Mouse (Mus musculus) kidney, embryonic 16.5 days (tissue): ENCODE results near the gene Mccc2. TPM values are rescaled to one million over a fixed set of nuclear protein-coding genes. Genes with fewer than 3 reads are reported as not detected.

ENCODE experiments used
- ATAC-seq: fragments of 200-750 bp; cut with Nextera tagmentation; 2 replicates; pipeline ENCODE4 v1.8.0; 2017; ENCODE audit warnings: moderate TSS enrichment; ENCODE audit not compliant: low FRiP score, low TSS enrichment
- H3K27ac ChIP-seq: fragments of 300-500 bp; sonication (generic); 2 replicates; pipeline ENCODE4 v1.5.1; 2014; ENCODE audit warnings: low read length
- H3K27me3 ChIP-seq: fragments of 300-500 bp; sonication (generic); 2 replicates; pipeline ENCODE4 v1.6.1; 2014; ENCODE audit warnings: low read length, control low read depth, mixed read lengths; ENCODE audit not compliant: insufficient read depth
- H3K36me3 ChIP-seq: fragments of 300-500 bp; sonication (generic); 2 replicates; pipeline ENCODE4 v1.6.1; 2014; ENCODE audit warnings: low read length, control low read depth, mixed read lengths; ENCODE audit not compliant: insufficient read depth
- H3K4me1 ChIP-seq: fragments of 300-500 bp; sonication (generic); 2 replicates; pipeline ENCODE4 v1.6.1; 2014; ENCODE audit warnings: low read length, control low read depth, mixed read lengths; ENCODE audit not compliant: insufficient read depth
- H3K4me2 ChIP-seq: fragments of 300-500 bp; sonication (generic); replicated peaks from 2 replicates; pipeline ENCODE4 v1.6.1; 2014; ENCODE audit warnings: low read depth, low read length
- H3K4me3 ChIP-seq: fragments of 300-500 bp; sonication (generic); 2 replicates; pipeline ENCODE4 v1.5.1; 2014; ENCODE audit warnings: mild to moderate bottlenecking, low read length
- H3K9ac ChIP-seq: fragments of 300-500 bp; sonication (generic); replicated peaks from 2 replicates; pipeline ENCODE4 v1.6.1; 2014; ENCODE audit warnings: low read length
- H3K9me3 ChIP-seq: fragments of 300-500 bp; sonication (generic); 2 replicates; pipeline ENCODE4 v1.6.1; 2016; ENCODE audit warnings: low read length, control low read depth
- WGBS: fragments of 180-500 bp; shearing (Covaris S2); extraction: QIAGEN DNeasy Blood & Tissue Kit; methylation state at CpG from one replicate; pipeline ENCODE4 v1.1.7; 2014; 5-methylcytosine and 5-hydroxymethylcytosine counted together
- polyA plus RNA-seq: library from polyadenylated mRNA; unstranded; fragments of >200 nt; fragmentation: Nextera tagmentation; extraction: Ambion mirVana; gene quantifications from 2 replicates; pipeline ENCODE4 v1.2.1, GENCODE M21; 2015

Mccc2 gene
- polyA plus RNA-seq, 1 experiment from 2014 or later, result 65.2 TPM

DNA sequence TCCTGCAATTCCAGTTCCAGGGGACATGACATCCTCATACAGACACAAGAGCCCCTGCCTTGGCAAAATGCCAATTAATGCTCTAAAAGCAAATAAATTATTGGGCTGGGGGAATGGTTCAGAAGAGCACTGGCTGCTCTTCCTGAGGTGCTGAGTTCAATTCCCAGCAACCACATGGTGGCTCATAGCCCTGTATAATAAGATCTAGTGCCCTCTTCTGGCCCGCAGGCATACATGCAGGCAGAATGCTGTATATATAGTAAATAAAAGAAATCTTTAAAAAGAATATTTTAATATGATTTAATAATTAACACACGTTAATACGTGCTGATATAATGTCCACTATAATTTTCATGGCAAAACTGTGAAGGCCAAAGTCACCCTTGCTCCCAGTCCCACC is 17.3 kb downstream of the Mccc2 start:
- Histone ChIP-seq H3K36me3 (no peaks in the 10 kb centered on the region), H3K9me3 (no peaks in the 10 kb centered on the region), H3K9ac (no peak overlapping the region), H3K27me3 (no peaks in the 10 kb centered on the region), H3K27ac (no peak overlapping the region), H3K4me1 (no peaks in the 10 kb centered on the region), H3K4me3 (no peak overlapping the region), H3K4me2 (no peak overlapping the region)
- WGBS, result 84% methylated on average over 3 of the region's 3 CpGs
- no peak for ATAC-seq

DNA sequence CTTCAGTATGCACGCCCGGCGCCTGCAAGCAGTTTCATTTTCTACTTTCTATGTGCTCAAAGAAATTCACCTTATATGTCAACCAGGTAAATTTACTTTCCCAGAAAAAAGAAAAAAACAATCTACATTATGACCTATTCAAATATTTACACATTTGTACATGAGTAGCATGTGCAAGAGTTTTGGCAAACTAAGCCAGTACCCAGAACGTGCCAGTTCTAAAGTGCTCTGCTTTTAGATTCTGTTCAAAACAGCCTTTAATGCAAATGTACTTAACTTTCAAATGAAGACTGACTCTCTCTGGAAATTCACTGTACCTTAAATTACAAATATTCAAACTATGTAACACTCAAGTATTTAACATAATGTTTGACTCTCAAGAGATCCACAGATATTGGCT is 25.8 kb downstream of the Mccc2 start:
- no peak overlapping the region for H3K9ac ChIP-seq
- no peak overlapping the region for H3K4me2 ChIP-seq
- peaks cover 23% of the 10 kb centered on the region for H3K36me3 ChIP-seq
- WGBS, result 95% methylated on average over 4 of the region's 4 CpGs
- no peak for ATAC-seq
- no peaks in the 10 kb centered on the region for H3K4me1 ChIP-seq
- H3K27ac ChIP-seq, result no peak overlapping the region
- no peaks in the 10 kb centered on the region for H3K9me3 ChIP-seq
- no peaks in the 10 kb centered on the region for H3K27me3 ChIP-seq
- no peak overlapping the region for H3K4me3 ChIP-seq

DNA sequence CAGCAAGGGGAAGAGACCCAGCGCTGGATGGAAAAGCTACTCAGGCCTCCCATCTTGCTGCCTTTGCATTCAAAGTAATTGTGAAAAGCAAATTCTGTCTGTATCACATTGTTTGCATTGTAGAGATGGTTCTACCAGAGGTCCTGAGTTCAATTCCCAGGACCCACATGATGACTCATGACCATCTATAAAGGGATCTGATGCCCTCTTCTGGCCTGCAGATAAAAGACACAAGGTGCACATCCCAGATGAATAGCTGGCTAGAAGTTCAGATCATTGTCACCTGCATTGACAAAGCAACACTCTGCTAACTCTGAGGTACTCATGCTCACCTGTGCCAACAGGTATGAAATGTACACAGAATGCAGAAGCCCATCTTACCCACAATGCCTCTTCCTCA is 32.1 kb downstream of the Mccc2 start:
- no peak overlapping the region for H3K9ac ChIP-seq
- WGBS, result 93% methylated on average over 1 of the region's 1 CpGs
- no peak for ATAC-seq
- no peaks in the 10 kb centered on the region for H3K27me3 ChIP-seq
- no peak overlapping the region for H3K27ac ChIP-seq
- H3K9me3 ChIP-seq, result no peaks in the 10 kb centered on the region
- H3K4me3 ChIP-seq, result no peak overlapping the region
- 0 out of 2 replicates have a peak, but pooled peaks cover 3% of the 10 kb centered on the region for H3K36me3 ChIP-seq
- no peak overlapping the region for H3K4me2 ChIP-seq
- H3K4me1 ChIP-seq, result no peaks in the 10 kb centered on the region

DNA sequence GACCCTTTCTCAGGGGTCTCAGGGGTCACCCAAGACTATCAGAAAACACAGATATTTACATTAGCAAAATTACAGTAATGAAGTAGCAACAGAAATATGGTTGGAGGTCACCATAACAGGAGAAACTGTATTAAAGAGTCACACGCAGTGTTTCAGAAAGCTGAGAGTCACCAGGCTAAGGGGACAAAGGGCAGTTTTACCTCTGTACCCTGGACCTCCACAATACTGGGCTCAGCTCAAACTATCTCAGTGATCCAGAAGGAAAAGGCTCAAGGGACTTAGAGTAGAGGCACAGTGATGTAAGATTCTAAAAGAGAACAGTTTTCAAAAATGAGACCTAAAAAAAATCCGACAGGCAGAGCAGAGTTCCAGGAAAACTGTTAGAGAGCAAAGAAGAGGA is 36.0 kb downstream of the Mccc2 start:
- Histone ChIP-seq H3K27me3 (no peaks in the 10 kb centered on the region), H3K9ac (no peak overlapping the region), H3K9me3 (no peaks in the 10 kb centered on the region), H3K4me1 (no peaks in the 10 kb centered on the region), H3K4me2 (no peak overlapping the region), H3K27ac (no peak overlapping the region), H3K4me3 (no peak overlapping the region), H3K36me3 (peaks cover 10% of the 10 kb centered on the region; the same call in 1 of the 2 replicates)
- WGBS, result 69% methylated on average over 2 of the region's 2 CpGs
- ATAC-seq, result no peak

DNA sequence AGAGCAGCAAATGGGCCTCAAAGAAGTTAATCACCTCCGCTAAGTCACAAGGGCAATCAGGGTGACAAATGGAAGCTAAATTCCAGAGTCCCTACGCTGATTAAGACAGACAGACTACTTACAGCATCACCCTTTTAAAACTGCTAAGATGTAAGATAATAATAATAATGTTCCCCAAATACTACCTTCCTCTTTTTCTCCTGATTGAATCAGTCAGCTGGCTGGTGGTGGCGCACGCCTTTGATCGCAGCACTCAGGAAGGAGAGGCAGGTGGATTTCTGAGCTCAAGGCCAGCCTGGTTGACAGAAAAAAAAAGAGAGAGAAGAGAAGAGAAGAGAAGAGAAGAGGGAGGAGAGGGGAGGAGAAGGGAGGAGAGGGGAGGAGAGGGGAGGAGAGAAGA is 45.4 kb downstream of the Mccc2 start:
- ATAC-seq, result no peak
- Histone ChIP-seq H3K9me3 (no peaks in the 10 kb centered on the region), H3K27ac (no peak overlapping the region), H3K9ac (no peak overlapping the region), H3K4me3 (no peak overlapping the region), H3K4me2 (no peak overlapping the region), H3K4me1 (no peaks in the 10 kb centered on the region), H3K27me3 (no peaks in the 10 kb centered on the region), H3K36me3 (peaks cover 11% of the 10 kb centered on the region; the same call in 1 of the 2 replicates)
- 83% methylated on average over 5 of the region's 5 CpGs for WGBS

DNA sequence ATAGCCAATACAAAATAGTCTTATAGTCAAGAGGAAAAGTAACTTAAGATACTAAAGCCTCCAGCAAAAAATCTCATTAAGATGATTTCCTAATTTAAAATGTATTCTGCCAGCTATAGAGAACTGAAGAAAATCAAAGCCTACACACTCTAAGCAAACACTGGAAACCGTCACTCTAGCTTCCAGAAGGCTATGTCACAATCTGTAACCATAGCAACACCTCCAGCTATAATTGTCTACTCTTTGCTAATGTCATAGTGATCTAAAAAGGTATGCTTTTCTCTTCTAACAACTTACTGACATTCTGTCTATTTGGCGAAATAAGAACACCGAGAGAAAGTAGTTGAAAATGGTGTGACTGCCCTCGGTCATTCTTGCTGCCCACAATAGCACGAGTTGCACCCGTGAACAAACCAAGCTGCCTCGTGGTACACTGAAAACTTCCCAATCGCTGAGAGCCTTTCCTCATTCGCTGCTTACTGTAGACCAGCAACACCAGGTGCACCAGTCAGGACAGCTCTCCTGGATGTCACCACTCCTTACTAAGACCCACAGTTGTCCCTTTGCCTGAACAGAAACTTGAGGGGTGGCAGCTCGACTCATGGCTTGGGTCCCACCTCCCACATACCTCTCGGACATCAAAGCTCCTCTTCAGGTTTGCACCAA is 48.3 kb downstream of the Mccc2 start:
- H3K36me3 ChIP-seq, result peaks cover 15% of the 10 kb centered on the region; the same call in 1 of the 2 replicates
- H3K9ac ChIP-seq, result no peak overlapping the region
- no peaks in the 10 kb centered on the region for H3K4me1 ChIP-seq
- no peak overlapping the region for H3K4me2 ChIP-seq
- no peaks in the 10 kb centered on the region for H3K27me3 ChIP-seq
- no peak overlapping the region for H3K4me3 ChIP-seq
- no peak for ATAC-seq
- H3K9me3 ChIP-seq, result no peaks in the 10 kb centered on the region
- WGBS, result 91% methylated on average over 11 of the region's 11 CpGs
- H3K27ac ChIP-seq, result no peak overlapping the region

DNA sequence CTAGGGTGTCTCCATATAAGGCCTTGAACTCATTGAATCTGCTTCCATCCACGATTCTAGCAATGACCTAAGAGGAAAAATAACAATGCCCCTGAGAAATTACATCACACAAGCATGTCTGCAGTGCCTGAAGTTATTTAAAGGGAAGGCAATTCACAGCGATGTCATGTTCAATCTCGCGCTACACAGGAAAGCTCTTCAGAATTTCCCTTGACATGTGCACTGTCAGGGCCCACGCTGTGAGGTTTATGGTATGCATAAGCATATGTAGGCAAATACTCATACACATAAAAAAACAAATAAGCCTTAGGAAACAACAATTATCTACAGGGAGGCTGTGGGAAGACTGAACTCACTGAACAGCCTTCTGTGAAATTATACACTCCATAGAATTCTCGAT is 51.6 kb downstream of the Mccc2 start:
- 82% methylated on average over 6 of the region's 6 CpGs for WGBS
- Histone ChIP-seq H3K9me3 (no peaks in the 10 kb centered on the region), H3K27me3 (no peaks in the 10 kb centered on the region), H3K4me1 (no peaks in the 10 kb centered on the region), H3K27ac (no peak overlapping the region), H3K9ac (no peak overlapping the region), H3K4me2 (no peak overlapping the region), H3K36me3 (peaks cover 13% of the 10 kb centered on the region), H3K4me3 (no peak overlapping the region)
- ATAC-seq, result no peak

DNA sequence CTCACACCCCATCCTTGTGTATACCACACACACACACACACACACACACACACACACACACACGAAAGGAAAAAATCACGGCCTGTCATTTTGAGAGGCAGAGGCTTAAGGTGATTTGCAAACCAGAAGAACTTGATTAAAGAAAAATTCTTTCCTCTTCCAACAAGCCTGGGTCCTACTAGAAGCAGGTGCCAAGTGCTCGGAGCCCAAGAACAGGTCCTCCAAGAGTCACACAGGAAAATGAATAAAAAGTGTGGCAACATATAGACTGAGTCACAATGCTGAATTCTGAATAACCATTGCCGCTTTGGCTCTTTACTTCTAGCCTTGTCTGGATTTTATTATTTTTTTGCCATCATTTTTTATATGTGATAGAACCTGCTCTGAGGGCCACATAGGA is 53.8 kb downstream of the Mccc2 start:
- Histone ChIP-seq H3K9ac (no peak overlapping the region), H3K9me3 (peaks cover 3% of the 10 kb centered on the region; the same call in 1 of the 2 replicates), H3K27ac (no peak overlapping the region), H3K27me3 (no peaks in the 10 kb centered on the region), H3K4me3 (no peak overlapping the region), H3K36me3 (peaks cover 19% of the 10 kb centered on the region), H3K4me2 (no peak overlapping the region), H3K4me1 (no peaks in the 10 kb centered on the region)
- WGBS, result 85% methylated on average over 4 of the region's 4 CpGs
- ATAC-seq, result no peak

DNA sequence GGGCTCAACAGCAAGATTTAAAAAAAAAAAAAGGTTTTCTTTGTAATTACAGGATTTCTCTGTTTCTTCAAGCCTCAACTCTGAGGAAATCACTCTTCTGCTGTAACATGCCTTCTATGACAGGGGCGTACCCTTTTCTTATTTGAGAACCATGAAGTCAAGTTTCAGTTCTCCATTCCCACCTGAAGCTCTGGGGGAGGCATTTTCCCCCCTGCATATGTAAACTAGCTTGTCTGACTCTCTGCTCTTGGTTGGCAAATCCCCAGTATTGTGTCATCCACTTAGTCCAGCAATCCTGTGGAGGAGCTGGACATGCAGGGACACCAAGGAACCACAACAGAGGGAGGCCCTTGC is 59.9 kb downstream of the Mccc2 start:
- Histone ChIP-seq H3K9ac (no peak overlapping the region), H3K4me2 (no peak overlapping the region), H3K4me3 (no peak overlapping the region), H3K27me3 (no peaks in the 10 kb centered on the region), H3K4me1 (no peaks in the 10 kb centered on the region), H3K36me3 (peaks cover 30% of the 10 kb centered on the region), H3K9me3 (peaks cover 8% of the 10 kb centered on the region; the same call in 1 of the 2 replicates), H3K27ac (no peak overlapping the region)
- no peak for ATAC-seq
- WGBS, result 97% methylated on average over 1 of the region's 1 CpGs

DNA sequence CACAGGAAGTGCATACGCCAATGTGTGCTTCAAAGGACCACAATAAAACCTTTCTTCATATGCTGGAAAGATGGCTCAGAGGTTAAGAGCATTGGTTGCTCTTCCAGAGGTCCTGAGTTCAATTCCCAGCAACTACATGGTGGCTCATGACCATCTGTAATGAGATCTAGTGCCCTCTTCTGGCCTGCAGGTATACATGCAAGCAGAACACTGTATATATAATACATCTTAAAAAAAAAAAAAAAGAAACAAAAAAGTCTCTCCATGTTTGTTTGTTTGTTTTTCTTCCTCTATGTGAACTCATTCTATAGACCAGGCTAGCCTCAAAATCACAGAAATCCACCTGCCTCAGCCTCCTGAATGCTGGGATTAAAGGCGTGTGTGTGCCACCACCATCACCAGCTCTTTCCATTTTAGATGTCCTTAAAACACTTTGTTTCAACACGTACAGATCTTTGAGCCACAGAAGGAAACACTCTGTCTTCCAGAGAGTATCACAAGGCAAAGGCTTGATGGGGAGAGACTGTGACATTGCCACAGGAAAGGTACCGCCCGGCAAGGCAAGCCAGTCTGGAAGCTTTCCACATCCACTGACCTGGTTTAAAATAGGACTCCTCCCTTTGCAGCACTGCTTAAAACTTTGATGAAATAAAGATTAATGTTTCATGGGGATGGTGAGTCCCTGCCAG is 60.4 kb downstream of the Mccc2 start:
- H3K9me3 ChIP-seq, result peaks cover 8% of the 10 kb centered on the region; the same call in 1 of the 2 replicates
- ATAC-seq, result no peak
- WGBS, result 94% methylated on average over 5 of the region's 5 CpGs
- H3K4me3 ChIP-seq, result no peak overlapping the region
- peaks cover 26% of the 10 kb centered on the region for H3K36me3 ChIP-seq
- H3K27ac ChIP-seq, result no peak overlapping the region
- no peak overlapping the region for H3K4me2 ChIP-seq
- H3K27me3 ChIP-seq, result no peaks in the 10 kb centered on the region
- no peaks in the 10 kb centered on the region for H3K4me1 ChIP-seq
- H3K9ac ChIP-seq, result no peak overlapping the region
